Mouse (Mus musculus) heart, adult 2 months (tissue): ENCODE data around the gene Hoxa10. TPM values are rescaled to one million over a fixed set of nuclear protein-coding genes. Genes with fewer than 3 reads are reported as not detected.

Experiments used
- DNase-seq, 2 experiments: peaks; one replicate each; pipeline ENCODE4 v3.0.0; 2021
- H3K27ac ChIP-seq: fragments of 200-600 bp; 2 replicates; pipeline ENCODE4 v1.8.1; 2022
- H3K27me3 ChIP-seq: fragments of 200-500 bp; 2 replicates; pipeline ENCODE4 v1.6.1; 2012; ENCODE audit warnings: mild to moderate bottlenecking, low read length, inconsistent platforms, mixed read lengths; ENCODE audit not compliant: control insufficient read depth, insufficient read depth
- H3K36me3 ChIP-seq: fragments of 200-500 bp; 2 replicates; pipeline ENCODE4 v1.6.1; 2012; ENCODE audit warnings: low read length, inconsistent platforms; ENCODE audit not compliant: control insufficient read depth, insufficient read depth
- H3K4me1 ChIP-seq: fragments of 200-500 bp; 2 replicates; pipeline ENCODE4 v1.6.1; 2011; ENCODE audit warnings: low read length; ENCODE audit not compliant: control insufficient read depth, insufficient read depth
- H3K4me3 ChIP-seq: fragments of 200-600 bp; 2 replicates; pipeline ENCODE4 v1.8.1; 2022
- H3K79me2 ChIP-seq: fragments of 200-500 bp; replicated peaks from 2 replicates; pipeline ENCODE4 v1.6.1; 2012; ENCODE audit warnings: mild to moderate bottlenecking, inconsistent platforms, low read length, moderate library complexity, mixed read lengths; ENCODE audit not compliant: control insufficient read depth, insufficient read depth
- H3K9ac ChIP-seq: fragments of 200-500 bp; 2 replicates; pipeline ENCODE4 v1.6.1; 2012; ENCODE audit warnings: low read depth, mild to moderate bottlenecking, control low read depth, inconsistent platforms, low read length, mixed read lengths
- CTCF ChIP-seq: fragments of 200-600 bp; IDR thresholded peaks from 2 replicates; pipeline ENCODE4 v1.8.1; 2022; ENCODE audit warnings: antibody characterized with exemption, mild to moderate bottlenecking, moderate library complexity
- EP300 ChIP-seq: fragments of 200-500 bp; IDR thresholded peaks from 2 replicates; pipeline ENCODE4 v1.6.1; 2011; ENCODE audit warnings: low read depth, low read length, control low read depth; ENCODE audit not compliant: insufficient read depth
- POLR2A ChIP-seq: fragments of 200-500 bp; IDR thresholded peaks from 2 replicates; pipeline ENCODE4 v1.6.1; 2011; ENCODE audit warnings: mild to moderate bottlenecking, low read depth, low read length, control low read depth; ENCODE audit not compliant: insufficient read depth
- WGBS: fragments of 180-500 bp; shearing (Covaris S2); methylation state at CpG from one replicate; pipeline ENCODE4 v1.1.7; 2018; 5-methylcytosine and 5-hydroxymethylcytosine counted together
- intact Hi-C: fragments of 180-260 bp; cut with DNase I; formaldehyde crosslinking; loops from one replicate; pipeline ENCODE4 v1.15.1; 2025
- polyA plus RNA-seq: library from polyadenylated mRNA; depleted of rRNA; stranded (reverse); fragments of >200 nt; gene quantifications from 2 replicates; pipeline ENCODE4 v1.2.3, GENCODE M21; 2012
- total RNA-seq, 2 experiments: library from RNA; stranded (reverse); gene quantifications; 2 replicates each; pipeline ENCODE4 v1.2.3; 2021

Gene Hoxa10
- total and polyA plus RNA-seq, 3 experiments, result not detected

DNA sequence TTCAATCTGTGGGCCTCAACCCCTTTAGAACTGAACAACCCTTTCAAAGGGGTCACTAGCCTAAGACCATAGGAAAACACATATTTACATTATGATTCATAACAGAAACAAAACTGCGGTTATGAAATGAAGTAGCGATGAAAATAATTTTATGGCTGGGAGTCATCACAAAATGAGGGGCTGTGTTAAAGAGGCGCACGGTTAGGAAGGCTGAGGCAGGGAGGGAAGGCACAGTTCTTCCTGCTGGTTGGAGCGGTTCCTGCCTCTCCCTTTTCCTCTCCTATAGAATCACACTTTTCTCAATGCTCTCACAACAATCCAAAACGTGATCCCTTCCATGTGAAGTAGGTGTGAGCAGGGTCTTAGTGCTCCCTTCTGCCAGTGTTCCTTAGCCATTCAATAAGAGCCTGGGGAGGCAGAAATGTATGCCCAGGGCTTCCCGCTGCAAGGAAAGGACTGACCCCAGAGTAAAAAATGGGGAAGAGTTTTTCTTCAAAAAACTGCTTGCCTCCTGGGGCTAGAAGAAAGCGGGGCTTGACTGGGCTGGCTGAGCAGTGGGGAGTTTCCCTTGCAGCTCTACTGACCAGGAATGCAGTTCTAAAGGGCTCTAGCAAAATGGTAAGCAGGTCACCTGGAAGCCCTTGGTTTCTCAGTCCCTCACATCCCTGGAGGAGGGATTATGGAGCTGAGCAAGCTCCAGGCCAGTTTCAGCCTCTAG lies 35.1 kb upstream of the Hoxa10 start:
- intact Hi-C loops, result no loop called here
- H3K27ac ChIP-seq, result no peak overlapping the region
- 26% methylated on average over 8 of the region's 8 CpGs for WGBS
- H3K36me3 ChIP-seq, result no peaks in the 10 kb centered on the region
- no peak overlapping the region for H3K9ac ChIP-seq
- no peak overlapping the region for H3K4me3 ChIP-seq
- H3K27me3 ChIP-seq, result peaks cover 19% of the 10 kb centered on the region
- no peaks in the 10 kb centered on the region for H3K79me2 ChIP-seq
- H3K4me1 ChIP-seq, result no peaks in the 10 kb centered on the region
- no peak for DNase-seq
- no peak for TF ChIP-seq EP300
- TF ChIP-seq POLR2A, result no peak
- TF ChIP-seq CTCF, result no peak

DNA sequence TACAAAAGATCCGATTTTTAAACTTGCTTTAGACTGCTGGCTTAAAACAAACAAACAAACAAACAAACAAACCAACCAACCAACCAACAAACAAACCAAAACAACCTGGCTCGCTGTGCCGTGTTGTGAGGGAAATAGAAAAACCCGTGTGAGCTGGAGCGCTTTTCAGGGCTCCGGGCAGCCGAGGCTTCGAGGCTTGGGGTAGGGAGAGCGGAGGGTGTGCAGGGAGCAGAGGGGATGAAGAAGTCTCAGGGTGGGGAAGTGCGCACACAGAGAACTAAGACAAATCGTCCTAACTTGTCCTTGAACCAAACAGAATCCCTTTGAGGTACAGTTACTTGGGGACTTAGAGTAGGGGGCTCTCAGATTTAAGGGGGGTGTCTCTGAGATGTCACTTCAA lies 33.9 kb upstream of the Hoxa10 start:
- no peak for DNase-seq
- H3K27ac ChIP-seq, result no peak overlapping the region
- H3K79me2 ChIP-seq, result no peaks in the 10 kb centered on the region
- no peak overlapping the region for H3K4me3 ChIP-seq
- 17% methylated on average over 11 of the region's 11 CpGs for WGBS
- peaks cover 19% of the 10 kb centered on the region for H3K27me3 ChIP-seq
- H3K36me3 ChIP-seq, result no peaks in the 10 kb centered on the region
- TF ChIP-seq CTCF (no peak), EP300 (no peak), POLR2A (no peak)
- no peaks in the 10 kb centered on the region for H3K4me1 ChIP-seq
- H3K9ac ChIP-seq, result no peak overlapping the region
- intact Hi-C loops, result no loop called here

- Histone ChIP-seq H3K4me1 (no peaks in the 10 kb centered on the region), H3K9ac (no peak overlapping the region), H3K4me3 (no peak overlapping the region), H3K27ac (no peak overlapping the region), H3K27me3 (peaks cover 23% of the 10 kb centered on the region), H3K79me2 (no peaks in the 10 kb centered on the region), H3K36me3 (no peaks in the 10 kb centered on the region)
- WGBS, result 10% methylated on average over 22 of the region's 22 CpGs
- TF ChIP-seq EP300, result no peak
- no peak for TF ChIP-seq POLR2A
- TF ChIP-seq CTCF, result no peak
- peak in 1 of 2 experiments; percentile 24 for DNase-seq
- intact Hi-C loops, result no loop called here
Measured at GRCm38 (mm10) chr6:52273656-52274280, 33.1 kb upstream of the Hoxa10 start.

GRCm38 (mm10) chr6:52272766-52273655 lies 32.4 kb upstream of the Hoxa10 start:
- no peak for DNase-seq
- Histone ChIP-seq H3K4me3 (no peak overlapping the region), H3K79me2 (no peaks in the 10 kb centered on the region), H3K27me3 (peaks cover 28% of the 10 kb centered on the region), H3K9ac (no peak overlapping the region), H3K36me3 (no peaks in the 10 kb centered on the region), H3K4me1 (no peaks in the 10 kb centered on the region), H3K27ac (no peak overlapping the region)
- intact Hi-C loops, result no loop called here
- TF ChIP-seq POLR2A (no peak), EP300 (no peak), CTCF (no peak)
- 31% methylated on average over 22 of the region's 22 CpGs for WGBS

DNA sequence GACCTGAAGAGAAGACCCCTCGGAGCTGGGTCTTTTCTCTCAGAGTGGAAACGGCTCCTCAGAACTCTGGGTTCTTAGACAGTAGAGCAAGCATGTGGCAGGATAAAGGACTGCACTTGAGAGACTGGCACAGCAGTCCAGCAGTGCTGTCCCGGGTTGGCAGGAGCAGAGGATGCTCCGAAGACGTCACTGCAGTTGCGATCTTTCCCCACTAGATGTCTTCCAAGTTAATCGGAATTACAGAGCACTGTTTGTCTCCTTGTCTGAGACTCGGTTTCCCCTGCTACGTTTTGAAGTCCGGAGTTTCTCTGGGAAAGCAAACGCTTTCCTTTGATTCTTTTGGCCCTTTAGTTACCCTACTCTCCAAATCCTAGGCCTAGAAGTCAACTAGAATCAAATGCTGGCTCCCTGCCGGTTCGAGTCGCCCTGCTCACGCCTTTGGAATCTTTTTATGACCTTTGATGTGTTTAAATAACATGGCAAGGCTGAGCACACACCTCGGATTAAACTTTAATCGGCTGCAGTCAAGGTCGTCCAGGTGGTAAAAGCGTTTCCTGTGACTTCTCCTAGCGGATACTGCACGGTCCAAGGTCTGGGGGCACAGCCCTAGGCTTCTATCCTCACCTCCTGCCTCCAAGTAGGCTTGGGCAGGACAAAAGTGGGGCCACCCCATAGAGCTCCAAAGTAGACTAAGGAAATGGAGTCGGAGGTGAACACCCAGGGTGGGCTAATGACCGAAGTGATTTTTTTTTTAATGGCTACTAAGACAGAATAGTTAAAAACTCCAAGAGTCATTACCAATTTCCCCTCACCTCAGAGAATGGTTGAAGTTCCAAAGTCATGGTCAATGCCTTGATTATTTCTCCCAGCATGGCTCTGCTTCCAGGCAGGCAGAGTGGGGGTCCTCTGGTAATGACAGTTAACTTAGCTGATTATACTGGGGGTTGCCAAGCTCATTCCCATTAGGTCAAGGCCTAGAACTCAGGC lies 30.1 kb upstream of the Hoxa10 start:
- peaks cover 37% of the 10 kb centered on the region for H3K27me3 ChIP-seq
- H3K4me3 ChIP-seq, result no peak overlapping the region
- H3K36me3 ChIP-seq, result no peaks in the 10 kb centered on the region
- TF ChIP-seq POLR2A, result no peak
- TF ChIP-seq EP300, result no peak
- no peak; the same call in none of the 2 replicates for TF ChIP-seq CTCF
- H3K27ac ChIP-seq, result no peak overlapping the region
- intact Hi-C loops, result loop anchor here (1.0 to 2.0 kb wide), 2 partner anchors 307 to 568 kb away; no protein-coding TSS in a partner anchor
- no peak overlapping the region for H3K9ac ChIP-seq
- H3K79me2 ChIP-seq, result no peaks in the 10 kb centered on the region
- H3K4me1 ChIP-seq, result no peaks in the 10 kb centered on the region
- peak in 1 of 2 experiments; percentile 59 for DNase-seq
- 16% methylated on average over 23 of the region's 23 CpGs for WGBS
